Mouse (Mus musculus): Measurements from ENCODE around the gene Kif2c.

Gene Kif2c

DNA sequence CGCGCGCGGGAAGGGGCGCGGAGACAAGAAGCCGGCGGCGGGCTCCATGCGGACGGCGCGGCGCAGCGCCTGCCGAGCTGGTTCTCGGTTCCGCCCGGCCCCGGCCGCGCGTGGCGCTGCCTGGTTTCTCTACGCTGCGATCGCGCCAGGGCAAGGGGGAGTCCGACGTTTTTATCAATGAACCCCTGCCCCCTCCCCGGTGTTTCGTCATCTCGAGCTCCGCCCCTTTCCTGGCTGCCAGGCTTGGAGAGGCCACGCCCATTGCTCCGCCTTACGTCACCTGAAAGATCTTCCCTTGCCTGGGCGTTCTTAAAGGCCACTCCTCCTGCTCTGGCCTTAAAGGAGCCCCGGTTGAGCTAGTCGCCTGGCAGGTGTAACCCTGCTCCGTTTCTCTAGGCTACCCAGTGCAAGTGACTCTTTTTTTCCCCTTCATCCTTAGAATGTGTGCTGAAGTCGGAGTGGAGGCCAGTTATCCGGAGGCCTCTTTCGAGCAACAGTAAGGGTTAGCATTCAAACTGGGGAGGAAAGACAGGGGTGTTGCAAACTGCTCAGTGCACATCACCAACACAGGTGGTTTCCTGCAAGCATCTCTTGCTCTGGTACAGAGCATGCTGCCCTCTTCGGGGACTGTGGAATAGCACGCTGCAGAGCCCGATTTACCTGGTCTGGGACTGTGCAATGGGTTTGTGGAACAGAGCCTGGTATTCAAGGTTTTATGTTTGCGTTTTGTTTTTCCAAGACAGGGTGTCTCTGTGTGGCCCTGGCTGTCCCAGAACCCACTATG lies 48.4 kb downstream of the Kif2c start, which contains the start of gene Plk3:
Gene Plk3, minus strand, starts transcription at position 147 of the 784 bp plus-strand sequence.
- peak; percentile 98 for DNase-seq

DNA sequence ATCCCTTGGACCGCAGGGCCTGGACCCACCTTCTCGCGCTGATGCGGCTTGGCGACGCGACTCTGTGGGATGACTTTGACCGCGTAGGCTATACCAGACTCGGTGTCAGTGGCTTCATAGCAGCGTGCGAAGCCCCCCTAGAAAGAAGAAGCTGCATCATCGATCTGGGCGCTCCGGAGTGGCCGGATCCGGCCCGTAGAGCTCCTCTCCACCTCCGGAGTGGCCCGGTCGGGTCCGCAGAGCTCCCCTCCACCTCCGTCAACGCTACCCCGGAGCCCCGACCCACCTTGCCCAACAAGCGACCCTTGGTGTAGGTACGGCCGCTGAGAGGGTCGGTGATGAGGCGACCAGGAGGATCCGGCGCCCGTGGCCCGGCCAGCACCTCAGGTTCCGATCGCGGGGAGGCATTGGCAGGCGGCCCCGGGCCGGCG lies 49.1 kb downstream of the Kif2c start:
- DNase-seq = peak; percentile 28

- DNase-seq = no peak
These were observed 49.7 kb downstream of the Kif2c start for GRCm38 (mm10) chr4:117132794-117133143.

DNA sequence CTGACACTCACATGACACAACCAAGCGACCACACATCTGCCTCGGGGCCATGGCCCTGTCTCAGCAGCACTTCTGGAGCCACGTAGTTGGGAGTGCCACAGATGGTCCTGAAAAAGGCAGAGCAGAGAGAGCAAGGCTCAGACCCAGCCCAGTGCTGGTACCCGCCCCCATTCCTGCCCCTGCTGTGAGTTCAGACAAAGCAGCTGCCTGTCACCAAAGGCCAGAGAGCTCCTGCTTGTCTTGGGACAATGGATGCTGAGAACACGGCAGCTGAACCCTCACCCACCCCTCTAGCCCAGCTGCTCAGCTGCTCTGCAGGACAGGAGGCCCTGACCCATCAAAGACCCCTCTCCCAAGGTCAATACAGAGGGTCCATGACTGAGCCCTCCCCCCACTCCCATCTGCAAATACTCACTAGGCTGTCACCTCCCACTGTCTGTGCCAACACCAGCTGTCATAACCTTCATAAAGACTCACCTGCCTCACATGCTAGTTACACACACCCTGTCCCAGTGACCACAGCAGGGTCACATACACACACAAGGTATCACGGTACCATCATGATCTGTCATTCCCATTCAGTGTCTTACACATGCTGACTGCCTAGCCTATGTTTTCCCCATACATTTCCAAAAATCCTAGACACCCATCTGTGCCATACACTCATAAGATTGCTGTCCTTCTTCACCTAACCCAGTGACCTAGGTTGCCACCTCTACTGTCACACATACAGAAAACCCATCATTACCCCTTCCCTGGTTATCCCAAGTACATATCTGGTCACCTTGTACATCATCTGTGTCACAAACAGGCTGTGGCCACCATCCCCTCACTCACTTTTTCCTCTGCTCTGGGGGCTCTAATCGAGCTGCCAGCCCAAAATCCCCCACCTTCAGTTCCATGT lies 50.3 kb downstream of the Kif2c start:
- DNase-seq = no peak

GRCm38 (mm10) chr4:117131198-117131597 lies 51.2 kb downstream of the Kif2c start:
- DNase-seq = no peak

GRCm38 (mm10) chr4:117130790-117131189 lies 51.6 kb downstream of the Kif2c start:
- DNase-seq = no peak

DNA sequence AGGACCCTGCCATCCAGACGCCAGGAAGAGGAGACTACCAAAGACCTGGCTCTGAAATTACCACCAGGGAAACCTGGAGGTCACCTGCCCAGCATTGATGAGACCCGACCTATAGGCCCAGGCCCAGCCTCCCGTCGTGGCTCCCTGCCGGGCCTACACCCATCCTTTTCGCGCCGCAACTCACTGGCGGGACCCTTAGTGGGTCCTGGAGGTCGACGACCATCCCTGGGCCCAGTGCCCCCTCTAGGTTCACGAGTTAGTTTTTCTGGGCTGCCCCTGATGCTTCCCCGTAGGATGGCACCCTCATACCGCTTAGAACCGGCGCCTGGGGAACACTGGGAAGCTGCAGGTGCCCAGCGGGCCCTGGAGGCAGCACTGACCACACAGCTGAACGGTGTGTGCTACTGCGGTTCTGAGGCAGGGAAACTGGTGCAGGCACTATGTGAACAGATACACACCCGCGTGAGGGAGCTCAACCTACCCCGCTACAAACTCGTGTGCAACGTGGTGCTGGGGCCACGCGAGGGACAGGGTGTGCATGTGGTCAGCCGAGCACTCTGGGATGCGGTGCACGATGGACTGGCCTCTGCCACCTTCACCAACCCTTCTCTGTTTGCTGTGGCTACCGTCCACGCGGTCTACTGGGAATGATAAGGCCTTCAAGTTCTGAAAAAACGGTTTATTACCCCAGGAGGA lies 54.3 kb downstream of the Kif2c start:
- no peak for DNase-seq

DNA sequence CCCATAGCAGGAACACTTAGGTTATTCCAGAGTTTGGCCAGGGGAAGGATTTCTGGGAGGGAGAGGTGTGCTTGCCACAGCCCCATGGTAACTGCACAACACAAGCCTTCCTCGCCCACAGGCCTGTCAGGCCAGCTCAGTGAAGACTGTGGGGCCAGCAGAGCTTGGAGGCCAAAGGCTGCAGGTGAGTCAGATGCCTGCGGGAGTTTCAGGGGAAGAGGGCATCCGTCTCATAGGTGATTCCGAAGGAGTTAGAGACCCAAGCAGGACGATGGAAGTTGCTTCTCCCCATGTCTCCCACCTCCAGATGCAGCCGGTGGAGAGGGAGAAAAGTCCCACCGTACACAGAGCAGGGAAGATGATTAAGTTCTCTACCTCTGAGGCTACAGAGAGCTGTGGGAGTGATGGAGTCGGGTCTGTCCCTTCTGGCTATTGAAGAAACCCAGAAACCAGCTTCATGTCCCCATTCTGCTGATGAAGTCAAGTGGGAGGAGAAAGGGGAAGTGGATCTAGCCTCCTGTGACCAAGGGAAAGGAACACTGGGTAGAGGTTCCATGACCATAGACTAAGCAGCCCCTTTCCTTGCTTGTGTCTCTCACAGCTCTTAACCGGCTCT lies 55.7 kb downstream of the Kif2c start, which contains the start of gene Tctex1d4:
Gene Tctex1d4, plus strand, starts transcription at position 120 of the 616 bp plus-strand sequence.
- DNase-seq = no peak

GRCm38 (mm10) chr4:117125910-117126674 lies 56.3 kb downstream of the Kif2c start:
- DNase-seq = peak; percentile 78

GRCm38 (mm10) chr4:117125348-117125909 lies 57.0 kb downstream of the Kif2c start, which contains the start of gene Btbd19:
Btbd19 (minus strand) TSS chr4:117125725.
- peak; percentile 34 for DNase-seq

DNA sequence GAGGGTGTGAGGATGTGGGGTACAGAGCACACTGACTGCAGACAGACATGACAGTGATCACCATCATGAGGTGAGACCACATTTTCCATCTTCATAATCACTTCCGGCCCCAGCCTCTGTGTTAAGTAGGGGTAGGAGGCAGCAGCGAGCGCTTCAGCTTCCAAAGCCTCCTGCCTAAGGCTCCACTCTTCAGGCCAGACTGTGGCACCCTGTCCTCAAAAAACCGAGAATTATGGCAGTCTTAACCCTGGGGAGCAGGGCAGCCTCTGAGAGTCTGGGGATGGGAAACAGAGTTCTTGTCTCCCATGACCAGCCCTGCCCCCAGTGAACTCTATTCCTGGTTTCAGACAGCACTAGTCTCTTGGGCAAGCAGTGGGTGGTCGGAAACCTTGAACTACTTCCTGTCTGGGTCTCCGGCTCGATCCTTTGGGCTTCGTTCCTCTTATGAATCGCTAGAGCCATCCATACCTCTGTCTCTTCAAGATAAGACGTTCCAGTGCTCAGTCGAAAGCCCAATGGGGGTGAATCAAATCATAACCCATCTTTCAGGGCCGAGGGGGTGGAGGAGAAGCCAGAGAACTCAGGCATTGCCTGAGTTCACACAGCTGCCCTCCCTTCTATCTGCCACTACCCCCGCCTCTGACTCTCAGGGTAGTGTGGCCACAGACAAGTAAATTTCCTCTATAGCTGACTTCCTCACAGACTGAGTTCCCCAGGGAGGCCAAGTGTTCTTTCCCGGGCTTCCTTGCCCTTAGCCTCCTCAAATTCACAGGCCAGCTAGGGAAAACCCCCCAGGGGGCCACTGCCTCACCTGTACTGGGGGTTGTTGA lies 57.7 kb downstream of the Kif2c start:
- DNase-seq = peak; percentile 80

GRCm38 (mm10) chr4:117124218-117124517 lies 58.3 kb downstream of the Kif2c start:
- DNase-seq = no peak

- no peak for DNase-seq
These were observed 58.8 kb downstream of the Kif2c start for GRCm38 (mm10) chr4:117123546-117124217.

DNA sequence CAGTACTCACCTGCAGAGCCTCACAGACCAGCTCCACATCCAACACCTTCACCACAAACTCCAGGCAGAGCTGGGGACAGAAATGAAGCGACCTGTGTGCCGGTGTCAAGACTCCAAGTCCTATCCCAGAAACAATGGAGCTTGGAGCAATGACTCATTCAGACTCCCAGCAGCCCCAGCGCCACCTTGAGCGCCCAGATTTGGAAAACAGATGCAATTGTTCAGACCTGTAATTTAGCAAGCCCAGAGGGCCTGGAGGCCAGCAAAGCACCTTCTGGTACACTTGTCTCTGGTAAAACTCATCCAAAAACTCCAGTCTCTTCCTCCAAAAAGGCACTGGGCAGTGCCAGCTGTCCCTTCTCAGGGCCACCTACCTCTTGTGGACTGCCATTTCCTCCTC lies 60.2 kb downstream of the Kif2c start:
- DNase-seq = no peak

DNA sequence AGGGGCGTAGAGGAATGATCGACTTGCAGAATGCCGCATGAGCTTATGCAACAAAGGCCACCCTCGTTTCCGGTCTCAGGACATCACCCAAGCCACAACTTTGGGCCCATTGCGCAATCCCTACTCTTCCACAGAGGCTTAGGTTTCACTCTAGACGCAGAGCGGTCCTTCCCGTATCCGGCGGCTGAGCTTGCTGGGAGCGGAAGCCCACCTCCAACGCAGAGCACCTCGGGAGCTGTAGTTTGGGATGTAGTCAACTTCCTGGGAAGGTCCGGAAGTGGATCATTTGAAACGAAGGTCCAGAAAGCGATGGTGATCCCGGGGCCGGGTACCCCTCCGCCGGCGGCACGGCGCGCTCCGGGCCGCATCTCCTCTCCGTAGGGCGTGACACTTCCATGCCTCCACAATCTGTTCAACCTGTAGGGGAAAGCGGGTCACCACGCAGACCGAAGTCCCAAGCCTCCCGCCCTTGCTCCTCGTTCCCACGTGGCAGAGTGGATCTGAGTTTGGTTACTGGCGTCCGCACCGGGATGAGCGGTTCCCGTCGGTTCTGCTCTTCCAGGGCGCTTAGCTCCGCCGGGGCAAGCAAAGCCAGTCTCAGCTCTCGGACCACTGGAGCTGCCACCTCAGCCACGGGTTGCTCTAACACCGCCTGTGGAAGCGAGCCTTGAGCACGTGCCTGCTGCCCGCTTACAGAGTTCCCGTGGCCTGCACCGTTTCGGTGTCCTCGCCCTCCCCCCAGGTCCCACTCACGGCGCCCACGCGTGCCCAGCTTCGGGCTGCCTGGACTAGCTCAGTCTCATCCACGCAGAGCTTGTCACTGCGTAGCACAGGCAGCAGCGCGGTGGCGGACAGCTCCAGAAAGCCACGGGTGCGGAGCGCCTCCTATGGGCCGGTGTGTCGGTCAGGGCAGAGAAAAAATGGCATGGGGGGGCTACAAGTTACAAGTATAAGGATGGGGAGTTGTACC lies 61.7 kb downstream of the Kif2c start:
- DNase-seq = peak; percentile 92

GRCm38 (mm10) chr4:117120052-117120444 lies 62.4 kb downstream of the Kif2c start:
- DNase-seq = no peak

GRCm38 (mm10) chr4:117119636-117120035 lies 62.8 kb downstream of the Kif2c start:
- no peak for DNase-seq

GRCm38 (mm10) chr4:117117931-117118330 lies 64.5 kb downstream of the Kif2c start:
- no peak for DNase-seq

GRCm38 (mm10) chr4:117115592-117115991 lies 66.8 kb downstream of the Kif2c start:
- DNase-seq = peak; percentile 79
